Mouse (Mus musculus): ENCODE results near the gene Olfr266.

Olfr266 gene

DNA sequence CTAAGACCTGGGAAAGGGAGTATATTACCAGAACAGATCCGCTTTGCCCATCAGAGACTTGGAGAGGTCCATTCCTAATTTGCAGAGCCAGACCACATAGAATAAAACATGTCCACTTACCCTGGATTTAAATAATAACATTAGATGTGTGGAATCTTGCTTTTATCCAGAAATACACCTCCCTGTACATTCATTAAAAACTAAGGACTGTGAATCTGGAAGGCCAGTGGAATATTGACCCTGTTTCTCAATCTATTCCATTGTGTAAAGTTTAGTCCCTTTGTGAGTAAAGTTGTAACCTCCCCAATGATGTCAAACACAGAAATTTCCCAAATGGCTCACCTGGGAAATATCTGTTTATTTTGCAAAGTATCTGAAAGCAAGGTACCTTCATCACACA is at the start of gene Olfr266:
Gene Olfr266, minus strand, starts transcription at position 101 of the 400 bp plus-strand sequence.
- DNase-seq = no peak

DNA sequence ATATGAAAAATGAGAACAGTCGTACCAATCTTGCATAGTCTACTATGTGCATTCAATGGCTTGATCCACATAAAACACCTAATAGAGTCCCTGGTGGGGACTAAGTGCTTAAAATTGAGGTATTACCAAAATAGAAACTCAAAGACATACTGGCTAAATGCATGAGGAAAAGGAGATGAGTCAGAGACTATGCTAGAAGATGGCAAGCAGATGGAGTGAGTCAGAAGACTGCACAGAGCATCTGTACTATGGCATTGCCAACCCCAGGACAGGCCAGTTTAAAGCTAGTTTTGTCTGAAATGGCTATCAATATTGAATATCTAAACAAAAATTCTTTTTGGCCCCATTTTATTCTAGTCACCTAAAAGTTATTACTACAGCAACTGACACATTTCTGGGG is 49.5 kb upstream of the Olfr266 start:
- DNase-seq = peak; percentile 3

DNA sequence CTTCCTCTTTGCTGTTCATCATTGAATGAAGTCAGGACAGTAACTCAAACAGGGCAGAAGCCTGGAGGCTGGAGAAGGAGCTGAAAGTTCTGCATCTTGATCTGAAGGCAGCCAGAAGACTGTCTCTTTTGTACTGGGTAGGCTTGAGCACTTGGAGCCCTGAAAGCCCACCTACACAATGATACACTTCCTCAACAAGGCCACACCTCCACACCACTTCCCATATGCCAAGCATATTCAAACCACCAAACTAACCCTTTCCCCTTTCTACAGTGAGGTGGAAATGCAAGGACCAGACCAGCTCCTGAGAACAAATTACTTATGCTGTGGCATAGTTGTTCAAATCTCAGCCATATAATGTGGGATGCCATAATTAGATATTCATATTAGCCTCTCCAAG is 46.8 kb upstream of the Olfr266 start:
- DNase-seq = no peak

DNA sequence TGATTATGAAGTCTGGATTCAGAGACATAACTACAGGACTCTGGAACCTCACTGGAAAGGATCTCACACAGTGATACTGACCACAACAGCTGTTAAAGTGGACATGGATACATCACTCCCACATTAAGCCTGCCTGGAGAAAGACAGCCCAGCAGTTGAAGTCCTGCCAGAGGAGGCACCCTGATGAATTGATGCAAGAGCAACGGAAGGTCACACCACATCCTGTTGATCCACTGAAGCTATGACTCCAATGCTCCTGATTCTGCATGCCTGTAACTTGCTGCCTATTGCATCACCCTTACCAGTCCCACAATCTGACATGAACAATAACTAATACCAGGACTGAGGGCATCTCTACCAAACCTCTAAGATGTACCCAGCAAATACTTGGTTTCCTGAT is 6.0 kb upstream of the Olfr266 start:
- DNase-seq = no peak

DNA sequence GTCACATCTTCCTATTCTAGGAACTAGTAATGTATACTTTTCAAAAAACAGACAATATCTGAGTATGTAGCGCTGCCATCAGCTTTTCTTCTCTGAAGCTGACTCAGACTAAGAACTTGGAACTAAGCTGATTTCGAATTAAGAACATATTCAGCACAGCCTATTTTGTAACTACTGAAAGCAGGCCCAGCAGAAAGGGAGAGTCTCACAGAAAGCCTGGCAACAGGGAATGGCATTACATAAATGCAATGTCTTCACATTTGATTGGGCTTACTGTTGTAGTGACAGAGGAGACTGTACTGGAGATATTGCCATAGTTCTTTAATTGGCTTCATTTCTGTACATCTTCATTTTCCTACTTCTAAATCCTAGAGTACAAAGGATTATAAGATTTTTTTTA is 8.4 kb downstream of the Olfr266 start:
- DNase-seq = no peak

DNA sequence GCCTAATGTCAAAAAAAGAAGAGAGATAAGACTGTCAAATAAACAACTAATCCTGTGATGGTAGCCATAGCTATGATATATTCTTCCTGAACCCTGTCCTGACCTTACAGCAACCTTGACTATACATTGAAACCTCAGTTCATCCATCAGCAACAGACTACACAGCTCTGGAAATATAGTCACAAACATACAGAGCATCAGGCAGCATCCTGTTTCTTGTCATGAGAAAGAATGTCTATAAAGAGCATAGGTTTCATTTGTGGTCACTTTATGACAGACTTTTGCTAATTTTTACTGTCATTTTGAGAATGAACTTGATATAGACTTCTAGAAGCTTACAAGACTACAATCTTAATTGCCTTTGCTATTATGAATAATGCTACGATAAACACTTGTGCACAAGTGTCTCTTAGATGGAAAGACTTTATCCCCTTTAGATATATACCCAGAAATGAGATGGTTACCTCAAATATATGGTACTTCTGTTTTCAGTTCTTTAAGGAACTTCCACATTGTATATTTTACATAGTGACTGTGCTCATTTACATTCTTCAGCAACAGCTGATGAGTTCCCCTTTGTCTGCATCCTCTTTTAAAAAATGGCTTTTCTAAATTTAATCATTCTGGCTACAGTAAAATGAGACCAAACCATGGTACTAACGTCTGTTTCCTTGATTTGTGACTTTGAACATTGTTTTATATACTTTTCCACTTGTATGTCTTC is 17.0 kb downstream of the Olfr266 start:
- no peak for DNase-seq

DNA sequence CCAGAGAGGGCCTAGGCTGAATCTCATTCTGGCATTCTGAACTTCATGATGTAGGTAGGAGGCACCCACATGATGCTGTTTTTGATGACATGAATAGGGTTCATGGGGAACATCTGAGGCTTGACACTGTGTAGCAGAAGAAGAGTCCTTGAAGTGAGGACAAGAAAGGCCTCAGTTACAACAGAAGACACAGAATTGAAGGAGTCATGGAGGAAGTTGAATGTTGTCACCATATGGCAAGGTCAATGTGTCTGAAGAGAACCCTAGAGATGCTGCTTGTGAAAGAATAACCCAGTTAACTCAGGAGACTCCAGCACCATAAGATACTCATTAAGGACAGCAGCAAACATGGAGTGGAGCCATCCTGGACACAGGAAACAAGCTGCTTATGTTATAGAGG is 28.0 kb downstream of the Olfr266 start:
- no peak for DNase-seq

DNA sequence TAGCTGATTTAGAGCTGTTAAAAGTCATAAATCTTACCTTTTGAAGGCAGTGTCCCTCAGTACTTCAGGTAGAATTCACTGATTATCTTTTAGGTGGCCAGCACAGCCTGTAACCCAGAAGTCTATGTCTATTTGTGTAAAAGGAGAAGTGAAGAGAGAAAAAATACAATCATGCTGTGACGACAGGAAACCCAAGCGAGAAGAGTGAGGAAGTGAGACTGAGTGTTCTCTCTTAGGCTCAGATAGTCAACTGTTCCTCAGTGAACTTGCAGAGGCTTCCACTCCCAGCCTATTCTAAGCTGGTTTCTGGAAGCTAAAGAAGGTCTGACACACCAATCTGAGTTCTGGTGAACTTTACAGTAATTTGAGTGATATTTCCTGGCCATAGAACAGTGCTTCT is 36.2 kb downstream of the Olfr266 start, which contains the start of gene Cd53:
Gene Cd53, minus strand, starts transcription at position 220 of the 400 bp plus-strand sequence.
- DNase-seq = peak; percentile 48

DNA sequence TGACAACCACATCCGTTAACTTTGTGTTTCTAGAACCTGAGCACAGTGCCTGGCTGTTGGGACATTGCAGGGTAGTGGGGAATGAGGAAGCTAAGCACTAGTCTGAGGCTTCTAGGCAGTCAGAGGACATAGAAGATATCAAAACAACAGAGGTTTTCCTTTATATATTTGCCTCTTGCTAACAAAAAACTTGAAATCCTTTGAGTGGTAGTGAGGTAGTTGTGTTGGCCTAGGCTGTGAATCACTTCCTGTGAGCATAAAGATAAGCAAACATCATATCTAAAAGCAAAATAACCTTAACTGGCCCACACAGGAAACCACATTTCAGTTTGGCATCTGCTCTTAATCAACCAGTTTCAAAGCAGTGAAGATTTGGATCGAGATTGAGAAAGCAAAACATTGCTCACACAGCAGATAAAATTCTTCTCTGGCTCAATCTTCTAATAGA is 37.6 kb downstream of the Olfr266 start:
- DNase-seq = no peak

DNA sequence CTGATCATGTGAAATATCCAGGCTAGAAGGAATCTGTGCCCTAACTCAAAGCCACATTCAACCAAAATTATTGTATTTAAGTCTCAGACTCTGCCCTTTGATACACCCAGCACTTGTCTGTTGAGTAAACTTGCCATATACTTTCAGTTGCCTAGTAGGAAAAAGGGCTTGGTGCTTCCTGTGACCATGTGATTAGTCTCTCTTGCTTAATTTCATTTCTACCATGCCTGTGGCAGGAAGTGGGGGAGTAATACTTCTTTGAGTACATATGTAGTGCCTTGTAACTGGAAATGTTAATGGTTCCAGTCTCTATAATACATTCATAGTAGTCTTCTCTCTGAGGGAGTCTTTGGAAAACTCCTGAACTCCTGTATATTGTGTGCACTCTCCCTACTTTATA is 38.1 kb downstream of the Olfr266 start:
- no peak for DNase-seq

DNA sequence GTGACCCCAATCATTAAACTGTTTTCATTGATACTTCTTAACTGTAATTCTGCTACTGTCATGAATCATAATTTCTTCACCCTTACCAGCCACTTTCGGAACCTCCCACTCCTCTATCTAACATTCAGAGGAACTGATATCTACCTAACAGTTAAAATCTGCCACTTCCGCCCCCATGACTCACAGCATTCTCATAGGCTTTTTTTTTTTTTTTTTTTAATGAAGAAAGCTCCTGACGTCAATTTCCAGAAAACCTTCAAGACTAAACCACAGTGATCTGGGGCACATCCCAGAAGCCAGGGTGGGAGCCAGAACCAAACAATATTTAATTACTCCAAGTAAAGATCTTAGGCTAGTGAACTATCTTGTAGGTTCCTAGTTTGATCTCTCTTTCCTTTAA is 41.0 kb downstream of the Olfr266 start:
- no peak for DNase-seq

DNA sequence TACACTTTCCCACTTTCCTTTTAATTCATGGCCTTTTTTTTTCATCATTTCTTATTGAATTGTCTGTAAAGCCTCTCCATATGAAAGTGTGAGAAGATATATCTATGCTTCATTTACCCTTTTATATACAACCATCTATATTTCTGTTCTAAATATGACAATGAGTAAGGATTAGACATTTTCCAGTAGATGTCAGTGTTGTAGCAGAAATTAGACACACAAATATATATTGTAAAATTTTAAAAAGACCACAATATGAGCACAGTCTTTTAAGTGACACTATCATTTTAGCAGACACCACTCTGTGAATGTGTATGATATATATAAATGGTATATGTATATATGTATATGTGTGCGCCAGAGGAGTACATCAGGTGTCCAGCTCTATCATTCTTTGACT is 54.3 kb downstream of the Olfr266 start:
- no peak for DNase-seq

Measured in layer of hippocampus, adult 9-11 months (tissue).